Mouse (Mus musculus): ENCODE data around the gene B4galt4. TPM values are rescaled to one million over a fixed set of nuclear protein-coding genes. Genes with fewer than 3 reads are reported as not detected.
"Not testable (repeated sequence)": the region's sequence is repeated elsewhere in the genome, so short reads cannot be mapped to it uniquely, and the experiment has no call there.

Gene B4galt4
- polyA plus RNA-seq, 1 experiment from 2014 or later, result 21.9 TPM

GRCm38 (mm10) chr16:38800091-38800490 lies 58.0 kb downstream of the B4galt4 start, which contains the start of gene Upk1b:
Gene Upk1b, minus strand, starts transcription at chr16:38800328.
- Histone ChIP-seq H3K9ac (no peak within 1 kb of the TSS), H3K4me1 (replicated peaks) (peaks cover 4% of the 10 kb centered on the region), H3K36me3 (no peaks in the 10 kb centered on the region), H3K4me3 (no peak within 1 kb of the TSS), H3K27me3 (no peaks in the 10 kb centered on the region), H3K27ac (no peak within 1 kb of the TSS), H3K9me3 (replicated peaks) (no peaks in the 10 kb centered on the region), H3K4me2 (no peak within 1 kb of the TSS; the same call in 1 of the 2 replicates)
- WGBS, result 24% methylated on average over 10 of the region's 10 CpGs
- 0 out of 2 replicates have a peak, but pooled peaks have one; percentile 18 for ATAC-seq (replicated peaks; ENCODE audit: insufficient number of reproducible peaks, insufficient read depth, low FRiP score, low read depth)

DNA sequence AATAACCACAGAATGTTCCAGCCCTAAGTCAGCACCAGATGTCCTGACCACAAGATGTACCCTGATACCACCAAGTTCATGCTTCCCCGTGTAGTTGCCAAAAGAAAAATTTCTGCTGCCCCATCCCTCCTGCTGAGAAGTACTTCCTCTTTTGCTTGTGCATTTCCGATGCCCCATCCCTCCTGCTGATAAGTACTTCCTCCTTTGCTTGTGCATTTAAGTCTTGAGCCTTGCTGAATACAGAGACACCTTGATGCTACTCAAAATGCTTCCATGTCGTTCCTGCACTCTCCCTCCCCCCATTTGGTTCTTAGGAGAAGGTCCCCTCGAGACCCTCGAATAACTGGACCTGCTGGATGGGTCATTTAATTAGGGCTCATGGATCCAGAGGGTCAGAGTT lies 65.7 kb downstream of the B4galt4 start:
- WGBS, result 77% methylated on average over 5 of the region's 5 CpGs
- not testable (repeated sequence) for H3K36me3 ChIP-seq

GRCm38 (mm10) chr16:38810196-38810595 lies 68.1 kb downstream of the B4galt4 start:
- Histone ChIP-seq H3K27ac (no peak overlapping the region), H3K4me1 (replicated peaks) (0 out of 2 replicates have a peak, but pooled peaks cover 2% of the 10 kb centered on the region), H3K4me3 (no peak overlapping the region), H3K9ac (no peak overlapping the region), H3K9me3 (replicated peaks) (no peaks in the 10 kb centered on the region), H3K4me2 (no peak overlapping the region), H3K36me3 (no peaks in the 10 kb centered on the region), H3K27me3 (no peaks in the 10 kb centered on the region)
- 53% methylated on average over 5 of the region's 5 CpGs for WGBS
- no peak for ATAC-seq (replicated peaks; ENCODE audit: insufficient number of reproducible peaks, insufficient read depth, low FRiP score, low read depth)

More for the DNA sequence above, 65.7 kb downstream of the B4galt4 start:
- not testable (repeated sequence) for ATAC-seq (replicated peaks; ENCODE audit: insufficient number of reproducible peaks, insufficient read depth, low FRiP score, low read depth); H3K4me3 ChIP-seq; H3K27ac ChIP-seq; H3K4me1 ChIP-seq (replicated peaks); H3K9me3 ChIP-seq (replicated peaks); H3K4me2 ChIP-seq; H3K27me3 ChIP-seq; H3K9ac ChIP-seq

DNA sequence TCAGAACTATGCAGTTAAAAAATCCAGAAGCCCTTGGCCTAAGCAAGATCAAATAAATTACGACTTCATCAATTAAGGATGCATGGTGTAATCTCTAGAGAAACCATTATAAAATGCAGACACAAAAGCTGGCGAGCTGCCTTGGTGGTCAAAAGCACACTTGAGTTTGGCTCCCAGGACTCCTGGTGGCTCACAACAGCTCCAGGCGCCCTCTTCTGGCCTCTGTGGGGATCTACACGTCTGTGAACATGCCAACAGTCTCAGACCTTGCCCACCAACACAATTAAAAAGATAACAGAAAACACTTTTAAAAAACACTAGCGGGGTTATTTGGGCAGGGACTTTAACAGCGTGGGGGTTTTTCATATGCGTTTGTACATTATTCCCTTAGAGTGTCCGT lies 70.5 kb downstream of the B4galt4 start:
- no peak overlapping the region for H3K4me3 ChIP-seq
- WGBS, result 26% methylated on average over 8 of the region's 8 CpGs
- no peaks in the 10 kb centered on the region for H3K27me3 ChIP-seq
- H3K27ac ChIP-seq, result no peak overlapping the region
- no peak for ATAC-seq (replicated peaks; ENCODE audit: insufficient number of reproducible peaks, insufficient read depth, low FRiP score, low read depth)
- H3K9ac ChIP-seq, result no peak overlapping the region
- peaks cover 19% of the 10 kb centered on the region for H3K4me1 ChIP-seq (replicated peaks)
- H3K9me3 ChIP-seq (replicated peaks), result no peaks in the 10 kb centered on the region
- no peaks in the 10 kb centered on the region for H3K36me3 ChIP-seq
- H3K4me2 ChIP-seq, result no peak overlapping the region

Other genes starting within 250 kb of the B4galt4 start
- gene Timmdc1, start 219.6 kb upstream of the B4galt4 start, polyA plus RNA-seq (2015; fragmentation: Nextera tagmentation; extraction: Ambion mirVana), result 31.9 and 38.1 TPM in 2 replicates
- 24.0 and 29.9 TPM in 2 replicates for gene Poglut1, start 192.0 kb upstream of the B4galt4 start, polyA plus RNA-seq (2015; fragmentation: Nextera tagmentation; extraction: Ambion mirVana)
- 50.5 and 72.2 TPM in 2 replicates for gene Tmem39a, start 183.6 kb upstream of the B4galt4 start, polyA plus RNA-seq (2015; fragmentation: Nextera tagmentation; extraction: Ambion mirVana)
- gene Arhgap31, start 29.0 kb upstream of the B4galt4 start, polyA plus RNA-seq (2015; fragmentation: Nextera tagmentation; extraction: Ambion mirVana), result 36.1 and 36.5 TPM in 2 replicates
- gene Upk1b, start 58.1 kb downstream of the B4galt4 start, polyA plus RNA-seq (2015; fragmentation: Nextera tagmentation; extraction: Ambion mirVana), result 15.4 and 18.2 TPM in 2 replicates
- gene 4930435E12Rik, start 86.5 kb downstream of the B4galt4 start, polyA plus RNA-seq (2015; fragmentation: Nextera tagmentation; extraction: Ambion mirVana), result not detected in 2 replicates
- gene Igsf11, start 150.4 kb downstream of the B4galt4 start, polyA plus RNA-seq (2015; fragmentation: Nextera tagmentation; extraction: Ambion mirVana), result 0.19 and 0.34 TPM in 2 replicates

All from heart, embryonic 15.5 days (tissue).